Mouse (Mus musculus) liver, postnatal 0 days (tissue): Measurements from ENCODE around the gene Apoh.

Source experiments
- CTCF ChIP-seq: sonication (generic); IDR thresholded peaks from 2 replicates; pipeline ENCODE4 v1.5.1; 2016; ENCODE audit warnings: antibody characterized with exemption, low read depth
- EP300 ChIP-seq: IDR thresholded peaks from 2 replicates; pipeline ENCODE4 v1.6.1; 2016; ENCODE audit warnings: antibody characterized with exemption, low read depth, mild to moderate bottlenecking

DNA sequence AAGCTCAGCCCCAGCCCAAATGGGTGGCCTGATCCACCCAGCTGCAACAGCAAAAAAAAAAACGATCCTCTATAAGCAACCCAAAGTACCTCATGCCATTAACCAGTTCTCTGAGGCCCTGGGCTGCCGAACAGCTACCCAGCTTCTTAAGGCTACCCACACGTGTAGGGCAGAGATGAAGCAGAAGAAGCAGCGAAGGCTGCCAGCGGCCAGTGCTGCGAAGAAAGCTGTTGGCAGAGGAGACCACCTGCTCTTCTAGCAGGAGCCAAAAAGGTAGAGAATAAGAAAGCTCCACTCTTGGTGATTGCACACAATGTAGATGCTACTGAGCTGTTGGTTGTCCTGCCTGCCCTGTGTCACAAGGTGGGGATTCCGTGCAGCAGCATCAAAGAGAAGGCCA is 80.1 kb downstream of the Apoh start:
- TF ChIP-seq CTCF: no peak
- no peak for TF ChIP-seq EP300
